Mouse (Mus musculus): ENCODE data around the gene Pknox2.

GRCm38 (mm10) chr9:37035248-37035647 lies 112.0 kb downstream of the Pknox2 start:
- TF ChIP-seq CTCF (IDR thresholded peaks at IDR 0.05; ENCODE audit: control insufficient read depth, insufficient read depth, insufficient replicate concordance, low read depth, low read length) (no peak), POLR2A (IDR thresholded peaks at IDR 0.05; ENCODE audit: control insufficient read depth, low read depth, low read length) (no peak)
